Mouse (Mus musculus): ENCODE results near the gene Selenom.
A peak's percentile ranks its signal among the peaks of the same experiment; 100 is the strongest.

- TF ChIP-seq POLR2A (IDR thresholded peaks at IDR 0.05; ENCODE audit: control insufficient read depth, extremely low read depth, insufficient read depth, low read length, poor library complexity), result no peak
- TF ChIP-seq CTCF (IDR thresholded peaks at IDR 0.05; ENCODE audit: borderline replicate concordance, control insufficient read depth, extremely low read depth, insufficient read depth, low read length, poor library complexity), result peak; percentile 78; the same call in 1 of the 2 replicates
Measured at GRCm38 (mm10) chr11:3514529-3515054, at the start of gene Selenom.
